Mouse (Mus musculus): ENCODE measurements around the gene Gpr1. TPM values are rescaled to one million over a fixed set of nuclear protein-coding genes. Genes with fewer than 3 reads are reported as not detected.

The Gpr1 gene
- polyA plus RNA-seq, 1 experiment from 2014 or later, result not detected

DNA sequence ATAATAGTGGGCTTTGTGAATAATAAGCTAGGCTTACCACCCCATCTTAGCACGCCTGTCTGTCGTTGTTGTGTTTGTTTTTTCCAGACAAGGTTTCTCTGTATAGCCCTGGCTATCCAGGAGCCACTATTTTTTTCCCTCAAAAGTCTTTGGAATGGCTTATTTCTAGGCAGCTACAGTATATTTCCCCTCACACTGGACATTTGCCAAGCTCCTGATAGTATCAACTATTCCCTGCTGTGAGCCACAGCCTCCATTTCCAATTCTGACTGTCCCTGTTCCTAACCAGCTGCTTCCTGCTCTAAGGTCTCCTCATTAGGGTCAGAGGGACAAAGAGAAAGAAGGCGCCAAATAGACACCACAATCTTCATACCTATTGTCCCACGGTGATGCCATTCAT, 40.8 kb upstream of the Gpr1 start:
- Histone ChIP-seq H3K9me3 (replicated peaks; ENCODE audit: control insufficient read depth, low read length) (no peaks in the 10 kb centered on the region), H3K4me3 (ENCODE audit: low read depth, low read length) (no peak overlapping the region), H3K4me2 (no peak overlapping the region), H3K27me3 (ENCODE audit: control insufficient read depth, insufficient read depth, low read length) (peaks cover 73% of the 10 kb centered on the region), H3K27ac (ENCODE audit: low read depth, low read length) (no peak overlapping the region), H3K36me3 (ENCODE audit: control insufficient read depth, insufficient read depth, low read length) (no peaks in the 10 kb centered on the region), H3K9ac (ENCODE audit: low read depth, low read length) (no peak overlapping the region), H3K4me1 (ENCODE audit: control insufficient read depth, insufficient read depth, low read length) (no peaks in the 10 kb centered on the region)
- no peak for ATAC-seq (replicated peaks; ENCODE audit: insufficient number of reproducible peaks, low FRiP score, low TSS enrichment)
- WGBS (ENCODE audit: insufficient replicate concordance), result 28% methylated on average over 4 of the region's 4 CpGs

DNA sequence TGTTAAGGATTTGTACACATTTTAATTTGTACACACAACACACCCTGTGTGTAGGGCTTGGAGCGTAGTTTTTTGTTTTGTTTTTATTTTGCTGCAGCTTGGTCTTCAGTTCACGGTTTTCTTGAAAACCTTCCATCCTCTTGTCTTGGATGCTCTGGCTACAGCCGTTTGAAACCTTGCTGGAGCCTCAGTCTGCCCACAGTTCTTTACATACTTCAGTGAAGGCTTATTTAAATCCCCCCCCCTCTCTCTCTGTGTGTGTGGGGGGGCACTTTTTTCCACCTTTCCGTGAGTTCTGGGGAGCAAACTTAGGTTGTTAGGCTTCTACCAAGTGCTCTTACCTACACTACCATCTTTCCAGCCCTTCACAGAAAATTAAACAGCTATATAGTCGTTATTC, 38.9 kb upstream of the Gpr1 start:
- 35% methylated on average over 5 of the region's 5 CpGs for WGBS (ENCODE audit: insufficient replicate concordance)

DNA sequence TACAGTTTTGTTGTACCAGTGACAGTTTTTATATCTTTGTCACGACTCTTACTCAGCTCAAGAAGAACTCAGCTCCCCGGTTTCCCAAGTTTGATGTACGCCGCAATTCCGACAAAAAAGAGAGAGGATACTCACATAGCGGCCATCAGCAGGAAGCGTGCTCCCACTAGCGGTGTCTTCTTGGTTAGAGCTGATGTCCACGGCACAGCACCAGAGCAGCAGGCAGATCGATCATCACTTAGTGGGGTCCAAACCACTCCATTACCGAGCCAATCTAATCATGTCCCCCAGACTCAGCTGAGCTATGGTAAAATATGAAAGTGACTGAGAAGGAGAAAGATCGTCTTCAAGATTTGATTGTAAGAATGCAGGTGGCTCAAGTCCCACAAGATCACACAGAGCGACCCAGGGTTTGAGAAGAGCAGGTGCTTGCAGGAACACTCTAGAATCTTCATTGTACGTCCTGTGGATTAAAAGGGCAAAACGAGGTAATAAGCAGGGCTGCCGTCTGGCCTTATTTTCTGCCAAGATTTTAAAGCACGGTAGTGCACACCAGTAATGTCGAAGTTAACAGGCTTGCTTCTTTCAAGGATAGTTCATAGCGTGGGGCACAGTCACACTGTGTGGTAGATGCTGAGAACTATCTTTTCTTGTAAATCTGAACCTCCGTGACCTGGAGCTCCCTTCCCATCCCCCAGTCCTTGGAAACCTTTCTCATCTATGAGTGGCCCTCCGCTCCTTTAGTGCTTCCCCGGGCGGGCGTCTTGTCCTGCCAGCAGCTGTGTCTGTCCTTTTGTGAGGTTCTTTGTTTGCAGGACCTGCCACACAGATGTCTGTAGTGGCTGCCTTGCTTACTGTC, 38.2 kb upstream of the Gpr1 start:
- Histone ChIP-seq H3K4me3 (ENCODE audit: low read depth, low read length) (no peak overlapping the region), H3K9me3 (replicated peaks; ENCODE audit: control insufficient read depth, low read length) (no peaks in the 10 kb centered on the region), H3K4me2 (no peak overlapping the region), H3K9ac (ENCODE audit: low read depth, low read length) (no peak overlapping the region), H3K36me3 (ENCODE audit: control insufficient read depth, insufficient read depth, low read length) (no peaks in the 10 kb centered on the region), H3K27ac (ENCODE audit: low read depth, low read length) (no peak overlapping the region), H3K27me3 (ENCODE audit: control insufficient read depth, insufficient read depth, low read length) (peaks cover 74% of the 10 kb centered on the region), H3K4me1 (ENCODE audit: control insufficient read depth, insufficient read depth, low read length) (no peaks in the 10 kb centered on the region)
- 37% methylated on average over 24 of the region's 24 CpGs for whole genome bisulfite sequencing (ENCODE audit: insufficient replicate concordance)
- no peak for ATAC-seq (replicated peaks; ENCODE audit: insufficient number of reproducible peaks, low FRiP score, low TSS enrichment)

More for the DNA sequence above, 38.9 kb upstream of the Gpr1 start:
- H3K4me2 ChIP-seq, result no peak overlapping the region
- peaks cover 73% of the 10 kb centered on the region for H3K27me3 ChIP-seq (ENCODE audit: control insufficient read depth, insufficient read depth, low read length)
- H3K9me3 ChIP-seq (replicated peaks; ENCODE audit: control insufficient read depth, low read length), result no peaks in the 10 kb centered on the region
- H3K9ac ChIP-seq (ENCODE audit: low read depth, low read length), result no peak overlapping the region
- H3K4me3 ChIP-seq (ENCODE audit: low read depth, low read length), result no peak overlapping the region
- no peaks in the 10 kb centered on the region for H3K36me3 ChIP-seq (ENCODE audit: control insufficient read depth, insufficient read depth, low read length)
- H3K27ac ChIP-seq (ENCODE audit: low read depth, low read length), result no peak overlapping the region
- no peaks in the 10 kb centered on the region for H3K4me1 ChIP-seq (ENCODE audit: control insufficient read depth, insufficient read depth, low read length)
- no peak for ATAC-seq (replicated peaks; ENCODE audit: insufficient number of reproducible peaks, low FRiP score, low TSS enrichment)

- Histone ChIP-seq H3K27me3 (ENCODE audit: control insufficient read depth, insufficient read depth, low read length) (peaks cover 62% of the 10 kb centered on the region), H3K4me3 (ENCODE audit: low read depth, low read length) (no peak overlapping the region), H3K9me3 (replicated peaks; ENCODE audit: control insufficient read depth, low read length) (no peaks in the 10 kb centered on the region), H3K4me2 (no peak overlapping the region), H3K36me3 (ENCODE audit: control insufficient read depth, insufficient read depth, low read length) (no peaks in the 10 kb centered on the region), H3K27ac (ENCODE audit: low read depth, low read length) (no peak overlapping the region), H3K4me1 (ENCODE audit: control insufficient read depth, insufficient read depth, low read length) (no peaks in the 10 kb centered on the region), H3K9ac (ENCODE audit: low read depth, low read length) (no peak overlapping the region)
- 45% methylated on average over 4 of the region's 4 CpGs for WGBS (ENCODE audit: insufficient replicate concordance)
- no peak for ATAC-seq (replicated peaks; ENCODE audit: insufficient number of reproducible peaks, low FRiP score, low TSS enrichment)
Measured at GRCm38 (mm10) chr1:63249261-63249660, 34.9 kb upstream of the Gpr1 start.

GRCm38 (mm10) chr1:63248360-63248851, 34.1 kb upstream of the Gpr1 start:
- no peak overlapping the region for H3K27ac ChIP-seq (ENCODE audit: low read depth, low read length)
- no peak for ATAC-seq (replicated peaks; ENCODE audit: insufficient number of reproducible peaks, low FRiP score, low TSS enrichment)
- H3K9ac ChIP-seq (ENCODE audit: low read depth, low read length), result peak overlapping the region; percentile 0; the same call in 1 of the 2 replicates
- WGBS (ENCODE audit: insufficient replicate concordance), result 2% methylated on average over 44 of the region's 44 CpGs
- H3K4me1 ChIP-seq (ENCODE audit: control insufficient read depth, insufficient read depth, low read length), result no peaks in the 10 kb centered on the region
- H3K4me3 ChIP-seq (ENCODE audit: low read depth, low read length), result peak overlapping the region; percentile 32
- peak overlapping the region; percentile 60 for H3K4me2 ChIP-seq
- H3K36me3 ChIP-seq (ENCODE audit: control insufficient read depth, insufficient read depth, low read length), result no peaks in the 10 kb centered on the region
- H3K27me3 ChIP-seq (ENCODE audit: control insufficient read depth, insufficient read depth, low read length), result peaks cover 58% of the 10 kb centered on the region
- H3K9me3 ChIP-seq (replicated peaks; ENCODE audit: control insufficient read depth, low read length), result no peaks in the 10 kb centered on the region

GRCm38 (mm10) chr1:63247831-63248359, 33.6 kb upstream of the Gpr1 start:
- peaks cover 57% of the 10 kb centered on the region for H3K27me3 ChIP-seq (ENCODE audit: control insufficient read depth, insufficient read depth, low read length)
- no peak overlapping the region for H3K27ac ChIP-seq (ENCODE audit: low read depth, low read length)
- no peaks in the 10 kb centered on the region for H3K4me1 ChIP-seq (ENCODE audit: control insufficient read depth, insufficient read depth, low read length)
- no peaks in the 10 kb centered on the region for H3K36me3 ChIP-seq (ENCODE audit: control insufficient read depth, insufficient read depth, low read length)
- no peaks in the 10 kb centered on the region for H3K9me3 ChIP-seq (replicated peaks; ENCODE audit: control insufficient read depth, low read length)
- peak overlapping the region; percentile 32 for H3K4me3 ChIP-seq (ENCODE audit: low read depth, low read length)
- peak overlapping the region; percentile 0; the same call in 1 of the 2 replicates for H3K9ac ChIP-seq (ENCODE audit: low read depth, low read length)
- ATAC-seq (replicated peaks; ENCODE audit: insufficient number of reproducible peaks, low FRiP score, low TSS enrichment), result no peak
- H3K4me2 ChIP-seq, result peak overlapping the region; percentile 60
- under 1% methylated on average over 18 of the region's 18 CpGs for WGBS (ENCODE audit: insufficient replicate concordance)

DNA sequence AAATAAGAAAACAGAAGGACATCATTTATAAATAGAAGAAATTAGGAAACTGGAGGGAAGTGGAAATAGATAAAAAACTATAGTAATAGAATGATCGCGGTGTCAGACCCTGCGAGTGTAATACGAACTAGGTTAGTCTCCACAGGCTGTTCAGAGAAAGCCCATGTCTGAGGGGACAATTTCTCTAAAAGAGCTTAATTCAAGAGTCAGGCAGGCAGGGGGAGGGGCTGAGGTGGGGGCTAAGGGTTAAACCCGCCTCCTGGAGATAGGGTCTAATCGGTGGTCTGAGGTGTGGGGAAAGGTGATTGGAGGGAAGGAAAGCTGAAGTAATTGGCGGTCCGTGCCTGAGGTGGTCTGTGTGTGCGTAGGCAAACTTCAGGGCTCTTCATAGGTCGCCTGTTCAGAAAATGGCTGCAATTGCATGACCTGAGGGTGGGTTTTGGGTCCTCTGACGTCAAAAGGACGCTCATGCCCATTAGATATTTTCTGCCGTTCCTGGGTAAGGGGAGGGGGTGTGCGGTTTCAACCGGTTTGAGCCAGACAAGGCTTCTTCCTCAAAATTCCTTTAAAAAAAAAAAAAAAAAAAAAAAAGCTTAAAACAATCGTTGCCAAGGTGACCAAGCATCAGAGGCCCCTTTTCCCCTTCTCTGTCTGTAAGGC, 32.6 kb upstream of the Gpr1 start:
- Histone ChIP-seq H3K4me1 (ENCODE audit: control insufficient read depth, insufficient read depth, low read length) (no peaks in the 10 kb centered on the region), H3K4me2 (peak overlapping the region; percentile 60), H3K9me3 (replicated peaks; ENCODE audit: control insufficient read depth, low read length) (no peaks in the 10 kb centered on the region), H3K36me3 (ENCODE audit: control insufficient read depth, insufficient read depth, low read length) (no peaks in the 10 kb centered on the region), H3K27ac (ENCODE audit: low read depth, low read length) (no peak overlapping the region), H3K4me3 (ENCODE audit: low read depth, low read length) (peak overlapping the region; percentile 26), H3K27me3 (ENCODE audit: control insufficient read depth, insufficient read depth, low read length) (peaks cover 49% of the 10 kb centered on the region), H3K9ac (ENCODE audit: low read depth, low read length) (no peak overlapping the region)
- WGBS (ENCODE audit: insufficient replicate concordance), result 2% methylated on average over 16 of the region's 16 CpGs
- ATAC-seq (replicated peaks; ENCODE audit: insufficient number of reproducible peaks, low FRiP score, low TSS enrichment), result peak; percentile 22; the same call in 1 of the 2 replicates

DNA sequence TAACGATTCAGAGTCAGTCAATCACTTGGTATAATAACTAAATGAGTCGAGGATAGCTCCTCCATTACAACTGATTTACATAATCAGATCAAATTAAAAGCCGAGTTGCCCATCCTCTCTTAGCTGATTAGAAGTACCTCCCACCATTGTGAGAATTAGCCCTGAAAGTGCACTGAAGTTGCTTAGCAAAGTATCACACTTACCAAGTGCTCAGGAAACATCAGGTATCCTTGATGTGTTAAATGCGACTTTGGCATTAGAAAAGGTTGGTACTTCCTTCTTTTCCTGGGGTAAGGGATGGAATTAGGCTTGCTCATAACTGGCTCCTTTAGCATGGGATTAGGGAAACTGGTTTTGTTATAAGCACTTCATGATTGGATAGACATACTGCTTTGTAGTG, 29.5 kb upstream of the Gpr1 start:
- Histone ChIP-seq H3K36me3 (ENCODE audit: control insufficient read depth, insufficient read depth, low read length) (no peaks in the 10 kb centered on the region), H3K4me2 (no peak overlapping the region), H3K27me3 (ENCODE audit: control insufficient read depth, insufficient read depth, low read length) (peaks cover 21% of the 10 kb centered on the region), H3K9ac (ENCODE audit: low read depth, low read length) (no peak overlapping the region), H3K4me3 (ENCODE audit: low read depth, low read length) (no peak overlapping the region), H3K9me3 (replicated peaks; ENCODE audit: control insufficient read depth, low read length) (no peaks in the 10 kb centered on the region), H3K27ac (ENCODE audit: low read depth, low read length) (no peak overlapping the region), H3K4me1 (ENCODE audit: control insufficient read depth, insufficient read depth, low read length) (no peaks in the 10 kb centered on the region)
- 47% methylated on average over 4 of the region's 4 CpGs for WGBS (ENCODE audit: insufficient replicate concordance)
- no peak for ATAC-seq (replicated peaks; ENCODE audit: insufficient number of reproducible peaks, low FRiP score, low TSS enrichment)
